Mouse (Mus musculus) hindbrain, embryonic 16.5 days (tissue): Measurements from ENCODE around the gene Adipor2. TPM values are rescaled to one million over a fixed set of nuclear protein-coding genes. Genes with fewer than 3 reads are reported as not detected.

Experiments
- ATAC-seq: fragments of 200-750 bp; cut with Nextera tagmentation; 2 replicates; pipeline ENCODE4 v1.8.0; 2017; ENCODE audit warnings: moderate TSS enrichment, moderate library complexity
- H3K27ac ChIP-seq: fragments of 300-500 bp; sonication (generic); 2 replicates; pipeline ENCODE4 v1.5.1; 2014; ENCODE audit warnings: low read depth, mild to moderate bottlenecking, control low read depth, low read length, moderate library complexity
- H3K27me3 ChIP-seq: fragments of 300-500 bp; sonication (generic); replicated peaks from 2 replicates; pipeline ENCODE4 v1.6.1; 2014; ENCODE audit warnings: low read length; ENCODE audit not compliant: control insufficient read depth, insufficient read depth
- H3K36me3 ChIP-seq: fragments of 300-500 bp; sonication (generic); 2 replicates; pipeline ENCODE4 v1.6.1; 2014; ENCODE audit warnings: mild to moderate bottlenecking, low read length, moderate library complexity, mixed read lengths; ENCODE audit not compliant: control insufficient read depth, insufficient read depth
- H3K4me1 ChIP-seq: fragments of 300-500 bp; sonication (generic); 2 replicates; pipeline ENCODE4 v1.6.1; 2014; ENCODE audit warnings: low read depth, low read length; ENCODE audit not compliant: control insufficient read depth, insufficient read depth
- H3K4me2 ChIP-seq: fragments of 300-500 bp; sonication (generic); 2 replicates; pipeline ENCODE4 v1.6.1; 2014; ENCODE audit warnings: mild to moderate bottlenecking, low read length, control low read depth, moderate library complexity
- H3K4me3 ChIP-seq: fragments of 300-500 bp; sonication (generic); 2 replicates; pipeline ENCODE4 v1.5.1; 2014; ENCODE audit warnings: mild to moderate bottlenecking, low read length, control low read depth, moderate library complexity
- H3K9ac ChIP-seq: fragments of 300-500 bp; sonication (generic); 2 replicates; pipeline ENCODE4 v1.6.1; 2014; ENCODE audit warnings: low read depth, mild to moderate bottlenecking, control low read depth, low read length, moderate library complexity
- H3K9me3 ChIP-seq: fragments of 300-500 bp; sonication (generic); 2 replicates; pipeline ENCODE4 v1.6.1; 2014; ENCODE audit warnings: mild to moderate bottlenecking, low read length, moderate library complexity; ENCODE audit not compliant: control insufficient read depth
- WGBS: fragments of 180-500 bp; shearing (Covaris S2); extraction: QIAGEN DNeasy Blood & Tissue Kit; methylation state at CpG from one replicate; pipeline ENCODE4 v1.1.7; 2014; 5-methylcytosine and 5-hydroxymethylcytosine counted together
- polyA plus RNA-seq: library from polyadenylated mRNA; unstranded; fragments of >200 nt; fragmentation: Nextera tagmentation; extraction: Ambion mirVana; gene quantifications from 2 replicates; pipeline ENCODE4 v1.2.1, GENCODE M21; 2015

Adipor2 gene
- polyA plus RNA-seq, 1 experiment from 2014 or later = 37.0 TPM

DNA sequence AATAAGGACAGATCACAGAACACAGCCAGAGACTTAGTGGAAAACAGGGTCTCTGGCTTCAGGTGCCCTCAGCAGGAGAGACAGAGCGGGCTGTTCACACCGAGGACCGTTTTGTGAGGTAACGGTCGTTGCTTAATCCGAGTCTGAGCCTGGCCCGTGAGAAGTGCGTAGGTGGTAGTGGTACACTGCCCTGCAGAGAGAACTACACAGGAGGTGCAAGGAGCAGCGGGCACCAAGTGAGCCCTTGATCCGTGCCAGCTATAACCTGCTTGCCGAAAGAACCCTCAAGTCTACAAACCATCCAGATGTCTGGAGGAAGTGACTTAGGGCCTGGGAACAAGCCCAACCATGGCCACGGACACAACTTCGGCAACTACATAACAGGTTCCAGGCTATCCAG, 11.8 kb upstream of the Adipor2 start:
- H3K4me3 ChIP-seq = no peak overlapping the region
- ATAC-seq = no peak
- no peaks in the 10 kb centered on the region for H3K9me3 ChIP-seq
- H3K9ac ChIP-seq = no peak overlapping the region
- 97% methylated on average over 13 of the region's 13 CpGs for WGBS
- no peaks in the 10 kb centered on the region for H3K4me1 ChIP-seq
- H3K4me2 ChIP-seq = no peak overlapping the region
- H3K36me3 ChIP-seq = no peaks in the 10 kb centered on the region
- no peak overlapping the region for H3K27ac ChIP-seq
- H3K27me3 ChIP-seq = no peaks in the 10 kb centered on the region

GRCm38 (mm10) chr6:119428611-119429010, 11.1 kb upstream of the Adipor2 start:
- H3K36me3 ChIP-seq = no peaks in the 10 kb centered on the region
- H3K4me1 ChIP-seq = no peaks in the 10 kb centered on the region
- H3K27ac ChIP-seq = no peak overlapping the region
- ATAC-seq = no peak
- no peaks in the 10 kb centered on the region for H3K9me3 ChIP-seq
- 89% methylated on average over 3 of the region's 3 CpGs for WGBS
- H3K27me3 ChIP-seq = no peaks in the 10 kb centered on the region
- H3K9ac ChIP-seq = no peak overlapping the region
- H3K4me2 ChIP-seq = no peak overlapping the region
- H3K4me3 ChIP-seq = no peak overlapping the region

DNA sequence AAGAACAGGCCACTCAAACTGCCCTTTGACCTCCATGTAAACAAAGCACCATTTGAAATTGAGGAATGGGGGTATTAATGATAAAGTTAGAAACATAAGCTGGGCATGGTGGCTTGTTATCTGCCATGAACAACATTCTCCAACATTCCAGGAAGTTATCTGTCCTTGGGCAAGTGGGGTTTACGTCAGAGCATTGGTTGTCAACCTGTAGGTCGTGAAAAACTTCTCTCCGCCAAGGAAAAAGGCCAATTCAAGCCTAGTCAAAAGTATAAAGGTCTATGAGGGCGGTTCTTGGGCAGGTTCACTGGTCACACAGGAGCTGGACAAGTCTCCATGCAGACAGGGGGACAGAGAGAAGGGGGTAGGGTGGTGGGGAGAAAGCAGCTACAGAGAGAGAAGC, 3.5 kb upstream of the Adipor2 start:
- ATAC-seq = no peak
- no peaks in the 10 kb centered on the region for H3K9me3 ChIP-seq
- no peak overlapping the region for H3K9ac ChIP-seq
- H3K4me3 ChIP-seq = no peak overlapping the region
- no peak overlapping the region for H3K4me2 ChIP-seq
- H3K4me1 ChIP-seq = peaks cover 4% of the 10 kb centered on the region
- H3K27me3 ChIP-seq = no peaks in the 10 kb centered on the region
- no peaks in the 10 kb centered on the region for H3K36me3 ChIP-seq
- no peak overlapping the region for H3K27ac ChIP-seq
- 95% methylated on average over 4 of the region's 4 CpGs for WGBS

DNA sequence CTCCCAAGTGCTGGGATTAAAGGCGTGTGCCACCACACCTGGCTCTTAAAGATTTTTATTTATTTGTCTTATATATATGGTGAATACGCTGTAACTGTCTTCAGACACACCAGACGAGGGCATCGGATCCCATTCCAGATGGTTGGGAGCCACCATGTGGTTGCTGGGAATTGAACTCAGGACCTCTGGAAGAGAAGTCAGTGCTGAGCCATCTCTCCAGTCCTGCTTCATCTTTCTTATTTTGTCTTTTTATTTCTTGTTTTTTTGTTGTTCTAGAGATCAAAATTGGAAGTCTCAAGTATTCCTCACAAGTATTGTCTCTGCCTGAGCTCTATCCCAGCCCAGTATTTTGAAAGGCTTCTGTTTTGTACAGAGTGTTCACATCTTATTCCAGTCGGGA, 2.9 kb upstream of the Adipor2 start:
- 92% methylated on average over 5 of the region's 5 CpGs for WGBS
- Histone ChIP-seq H3K27ac (no peak overlapping the region), H3K36me3 (no peaks in the 10 kb centered on the region), H3K9ac (no peak overlapping the region), H3K4me3 (no peak overlapping the region), H3K4me2 (no peak overlapping the region), H3K9me3 (no peaks in the 10 kb centered on the region), H3K27me3 (no peaks in the 10 kb centered on the region), H3K4me1 (peaks cover 4% of the 10 kb centered on the region)
- no peak for ATAC-seq

GRCm38 (mm10) chr6:119419412-119419811, 1.9 kb upstream of the Adipor2 start:
- Histone ChIP-seq H3K27ac (no peak overlapping the region), H3K4me2 (no peak overlapping the region), H3K36me3 (no peaks in the 10 kb centered on the region), H3K27me3 (no peaks in the 10 kb centered on the region), H3K4me1 (peaks cover 4% of the 10 kb centered on the region), H3K4me3 (no peak overlapping the region), H3K9ac (no peak overlapping the region), H3K9me3 (no peaks in the 10 kb centered on the region)
- ATAC-seq = no peak
- 24% methylated on average over 7 of the region's 7 CpGs for WGBS

DNA sequence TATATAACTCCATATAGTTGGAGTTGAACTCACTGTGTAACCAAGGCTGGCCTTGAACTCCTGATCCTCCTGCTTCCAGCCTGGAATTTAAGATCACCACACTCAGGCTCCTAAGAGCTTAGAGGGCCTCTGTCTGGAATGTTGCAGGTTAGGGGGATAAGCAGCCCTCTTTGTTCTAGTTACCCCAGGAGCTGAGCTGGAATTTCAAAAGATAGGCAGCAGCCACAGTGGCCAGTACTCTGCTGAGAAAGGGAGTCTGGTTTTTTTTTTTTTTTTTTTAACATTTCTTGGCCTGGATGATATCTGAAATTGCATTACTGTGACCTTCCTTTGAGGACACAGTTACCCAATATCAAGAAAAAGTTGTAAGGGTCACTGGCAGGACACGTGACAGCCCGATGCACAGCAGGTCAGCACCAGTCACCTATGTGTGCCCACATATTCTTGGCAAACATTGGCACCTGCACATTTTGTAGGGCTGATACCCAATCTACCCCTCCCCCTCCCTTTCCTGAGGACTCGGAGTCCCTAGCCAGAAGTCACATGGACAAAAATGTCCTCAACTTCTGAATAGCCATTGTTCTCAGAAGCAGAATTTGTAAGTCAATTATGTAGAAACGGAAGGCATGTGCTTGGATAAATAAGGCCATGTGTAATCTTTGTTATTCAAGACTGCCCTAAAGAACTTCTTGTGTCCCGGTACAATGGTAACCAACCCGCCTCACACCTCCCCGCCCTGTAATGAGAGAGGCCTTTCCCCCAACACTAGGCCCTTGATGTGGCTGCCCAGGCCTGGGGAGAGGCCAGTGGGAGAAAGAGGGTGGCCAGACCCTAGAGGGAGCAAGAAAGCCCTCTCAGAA, 1.1 kb upstream of the Adipor2 start:
- 14% methylated on average over 7 of the region's 7 CpGs for WGBS

DNA sequence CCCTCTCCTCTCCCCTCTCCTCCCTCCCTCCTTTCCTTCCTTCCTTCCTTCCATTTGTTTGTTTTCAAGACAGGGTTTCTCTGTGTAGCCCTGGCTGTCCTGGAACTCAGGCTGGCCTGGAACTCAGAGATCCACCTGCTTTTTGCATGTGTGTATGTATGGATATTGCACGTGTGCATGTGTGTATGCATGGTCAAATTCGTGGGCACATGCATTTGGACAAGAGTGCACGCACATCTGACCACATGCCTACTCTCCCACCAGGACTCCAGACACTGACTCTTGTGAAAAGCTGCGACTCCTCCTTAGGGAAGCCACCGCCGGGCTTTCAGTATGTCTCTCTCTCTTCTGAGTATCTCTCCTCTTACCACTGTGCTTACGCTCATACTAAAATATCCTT, 317 bp upstream of the Adipor2 start:
- Histone ChIP-seq H3K4me3 (no peak overlapping the region), H3K4me2 (no peak overlapping the region), H3K9ac (no peak overlapping the region), H3K36me3 (no peaks in the 10 kb centered on the region), H3K9me3 (no peaks in the 10 kb centered on the region), H3K27ac (no peak overlapping the region), H3K27me3 (no peaks in the 10 kb centered on the region), H3K4me1 (peaks cover 4% of the 10 kb centered on the region)
- ATAC-seq = no peak
- WGBS = 54% methylated on average over 7 of the region's 7 CpGs

More for the DNA sequence above, 1.1 kb upstream of the Adipor2 start:
- peaks cover 4% of the 10 kb centered on the region for H3K4me1 ChIP-seq
- peak; percentile 78 for ATAC-seq
- H3K27me3 ChIP-seq = no peaks in the 10 kb centered on the region
- H3K9ac ChIP-seq = no peak overlapping the region
- H3K36me3 ChIP-seq = no peaks in the 10 kb centered on the region
- H3K9me3 ChIP-seq = no peaks in the 10 kb centered on the region
- H3K27ac ChIP-seq = 0 out of 2 replicates have a peak overlapping the region, but pooled peaks have one; percentile 51
- H3K4me3 ChIP-seq = no peak overlapping the region
- no peak overlapping the region for H3K4me2 ChIP-seq

GRCm38 (mm10) chr6:119416643-119417042, 861 bp downstream of the Adipor2 start:
- no peak for ATAC-seq

DNA sequence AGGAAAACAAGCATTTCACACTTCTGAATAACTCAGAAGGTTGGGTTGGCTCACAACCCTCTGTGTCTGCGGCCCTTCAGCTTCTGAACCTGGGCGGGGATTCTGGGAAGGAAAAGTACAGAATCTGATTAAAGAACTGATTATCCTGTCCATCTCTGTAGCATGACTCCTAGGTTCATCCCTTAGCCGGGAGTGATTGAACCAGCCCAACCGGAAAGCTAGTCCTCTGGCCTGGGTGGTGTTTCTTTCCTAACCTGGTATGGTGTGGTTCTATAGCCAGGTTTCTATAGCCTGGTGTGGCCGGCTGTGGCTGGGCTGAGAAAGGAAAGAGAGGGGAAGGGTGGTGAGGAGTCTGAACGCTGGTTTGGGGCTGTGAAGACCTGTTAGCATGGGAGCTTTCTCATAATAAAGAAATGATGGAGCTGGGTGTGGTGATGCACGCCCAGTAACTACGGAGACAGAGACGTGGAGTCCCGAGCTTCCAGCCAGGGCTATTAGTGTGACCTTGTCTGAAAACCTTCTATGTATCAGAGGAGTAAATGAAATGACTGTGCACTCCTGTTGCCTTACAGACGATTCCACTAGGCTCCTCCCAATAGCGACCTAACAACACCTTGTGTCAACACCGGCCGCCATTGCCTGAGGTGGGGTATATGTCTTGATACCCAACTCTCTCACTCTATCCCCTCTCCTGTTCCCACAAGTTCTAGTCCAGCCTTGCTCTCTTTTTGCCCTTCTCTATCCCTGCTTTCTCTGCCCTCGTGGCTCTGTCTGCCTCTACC, 3.1 kb downstream of the Adipor2 start:
- H3K9ac ChIP-seq = no peak overlapping the region
- H3K4me3 ChIP-seq = no peak overlapping the region
- 91% methylated on average over 15 of the region's 15 CpGs for whole genome bisulfite sequencing
- H3K36me3 ChIP-seq = no peaks in the 10 kb centered on the region
- no peak overlapping the region for H3K27ac ChIP-seq
- H3K9me3 ChIP-seq = no peaks in the 10 kb centered on the region
- H3K4me2 ChIP-seq = no peak overlapping the region
- H3K4me1 ChIP-seq = peaks cover 4% of the 10 kb centered on the region
- H3K27me3 ChIP-seq = no peaks in the 10 kb centered on the region
- no peak for ATAC-seq

More at GRCm38 (mm10) chr6:119416643-119417042, 861 bp downstream of the Adipor2 start:
- no peak overlapping the region for H3K9ac ChIP-seq
- H3K27ac ChIP-seq = no peak overlapping the region
- H3K4me1 ChIP-seq = peaks cover 4% of the 10 kb centered on the region
- no peak overlapping the region for H3K4me2 ChIP-seq
- no peaks in the 10 kb centered on the region for H3K36me3 ChIP-seq
- WGBS = 67% methylated on average over 6 of the region's 6 CpGs
- H3K4me3 ChIP-seq = no peak overlapping the region
- no peaks in the 10 kb centered on the region for H3K9me3 ChIP-seq
- no peaks in the 10 kb centered on the region for H3K27me3 ChIP-seq
